Mouse (Mus musculus): ENCODE results near the gene Gm4744.
"Not testable (repeated sequence)": the region's sequence is repeated elsewhere in the genome, so short reads cannot be mapped to it uniquely, and the experiment has no call there.

Gm4744 gene

GRCm38 (mm10) chr6:40951770-40952169, at the start of gene Gm4744:
Gene Gm4744 (minus strand): TSS chr6:40951870.
- DNase-seq, result no peak

DNA sequence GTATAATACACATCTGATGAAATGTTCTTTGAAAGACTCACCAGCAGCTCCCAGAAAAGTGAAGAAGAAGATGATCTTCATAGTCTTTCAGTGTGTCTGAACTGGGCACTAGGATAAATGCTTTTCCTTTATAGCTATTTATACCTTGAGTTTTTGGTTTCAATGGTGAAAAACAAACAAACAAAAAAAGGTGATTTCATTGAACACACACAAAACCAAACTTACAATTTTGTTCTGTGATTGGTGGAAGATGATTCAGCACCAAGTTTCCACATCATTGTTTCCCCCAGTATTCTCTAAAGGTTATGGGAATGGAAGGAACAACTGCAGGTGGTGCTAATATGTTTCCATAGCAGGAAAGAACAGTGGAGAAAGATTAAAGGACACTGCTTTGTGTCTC, 47.7 kb upstream of the Gm4744 start, which contains the start of gene Gm2663:
Gene Gm2663 (minus strand): TSS at position 101 of the 400 bp plus-strand sequence.
- not testable (repeated sequence) for DNase-seq

GRCm38 (mm10) chr6:40964454-40964853, 12.8 kb upstream of the Gm4744 start, which contains the start of gene 1810009J06Rik:
Gene 1810009J06Rik (plus strand): TSS chr6:40964754.
- DNase-seq, result not testable (repeated sequence)

- no peak for DNase-seq
Observed at GRCm38 (mm10) chr6:40953716-40954115, 2.0 kb upstream of the Gm4744 start.

GRCm38 (mm10) chr6:40940457-40940856, 11.2 kb downstream of the Gm4744 start, which contains the start of gene 1700074P13Rik:
Gene 1700074P13Rik (minus strand): TSS chr6:40940557.
- DNase-seq, result no peak

DNA sequence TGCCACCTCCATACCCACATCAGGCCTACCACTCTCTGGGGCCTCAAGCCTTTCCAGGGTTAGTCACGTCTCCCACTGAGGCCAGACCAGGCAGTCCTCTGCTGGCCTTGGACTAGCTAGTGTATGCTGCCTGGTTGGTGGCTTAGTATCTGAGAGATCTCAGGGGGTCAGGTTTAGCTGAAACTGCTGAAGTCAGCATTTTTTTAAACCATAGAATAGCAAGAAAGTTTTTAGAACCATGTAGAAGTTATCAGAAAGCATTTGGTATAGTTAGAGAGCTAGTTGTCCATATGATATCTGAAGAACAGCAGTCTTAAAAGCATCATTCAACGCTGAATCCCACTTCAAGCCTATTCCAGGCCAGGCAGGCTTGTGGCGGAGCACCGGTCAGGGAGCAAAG, 31.7 kb downstream of the Gm4744 start:
- DNase-seq, result no peak

GRCm38 (mm10) chr6:40900287-40900686, 51.4 kb downstream of the Gm4744 start, which contains the start of gene Prss58:
Gene Prss58 (minus strand): TSS chr6:40900387.
- no peak for DNase-seq

Data from cerebellum, adult 11 months (tissue).